Mouse (Mus musculus) ES-E14 (cell line): ENCODE measurements around the gene S100a10.

Experiments used
- CHD2 ChIP-seq: IDR thresholded peaks from 2 replicates; pipeline ENCODE4 v1.6.1; 2014; ENCODE audit warnings: mild to moderate bottlenecking, low read depth, low read length, inconsistent platforms
- HCFC1 ChIP-seq: IDR thresholded peaks from 2 replicates; pipeline ENCODE4 v1.6.1; 2012; ENCODE audit warnings: low read length, inconsistent platforms, borderline replicate concordance; ENCODE audit not compliant: insufficient read depth

DNA sequence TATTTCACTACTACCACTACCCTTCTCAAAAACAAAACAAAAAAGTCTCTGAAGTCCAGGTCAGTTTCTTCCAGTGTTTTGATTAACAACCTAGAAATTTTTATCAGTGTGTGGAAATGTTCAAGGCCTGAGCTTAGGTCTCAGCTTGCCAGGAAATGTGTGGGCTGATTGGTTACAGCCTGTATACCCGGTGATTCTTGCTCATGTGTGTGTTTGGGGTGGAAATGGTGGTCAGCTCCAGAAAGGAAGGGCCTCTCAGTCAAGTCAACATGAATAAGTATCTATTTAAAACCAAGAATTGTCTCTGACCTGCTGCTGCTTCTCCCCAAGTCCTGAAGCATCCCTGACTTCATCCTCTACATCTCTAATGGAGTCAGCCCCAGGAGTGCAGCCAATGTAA, 45.6 kb upstream of the S100a10 start:
- no peak for TF ChIP-seq CHD2
- TF ChIP-seq HCFC1 = no peak
